Mouse (Mus musculus): ENCODE results near the gene Kcnh4.

DNA sequence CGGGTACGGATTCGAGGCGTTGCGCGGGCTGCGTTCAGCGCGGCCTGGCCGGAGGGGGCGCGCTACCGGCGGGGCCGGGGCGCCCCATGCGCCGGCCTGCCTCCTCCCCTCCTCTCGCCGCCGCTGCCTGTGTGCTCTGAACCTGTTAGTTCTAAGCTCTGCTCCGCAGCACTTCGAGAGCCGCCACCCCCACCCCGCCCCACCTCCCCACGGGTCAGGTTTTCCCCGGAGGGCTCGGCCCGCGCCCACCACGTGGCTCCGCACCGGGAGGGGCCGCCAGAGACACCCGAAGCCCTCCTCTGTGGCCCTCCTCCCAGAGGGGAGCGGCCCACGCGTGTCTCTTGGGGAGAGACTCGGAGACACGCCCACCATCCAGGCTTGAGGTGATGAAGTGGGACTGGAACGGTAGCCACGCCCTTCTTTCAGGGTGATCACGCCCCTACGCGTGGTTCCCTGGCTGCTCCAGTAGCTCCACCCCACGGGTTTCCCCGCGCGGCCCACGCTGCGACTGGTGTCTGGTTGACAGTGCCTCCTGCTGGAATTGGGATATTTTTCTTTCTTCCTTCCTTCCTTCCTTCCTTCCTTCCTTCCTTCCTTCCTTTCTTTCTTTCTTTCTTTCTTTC, at the start of gene Kcnh4:
- TF ChIP-seq ZNF384 (IDR thresholded peaks at IDR 0.05; ENCODE audit: low read depth, low read length) (no peak), CHD2 (IDR thresholded peaks at IDR 0.05; ENCODE audit: low read depth, low read length) (no peak), HCFC1 (IDR thresholded peaks at IDR 0.05; ENCODE audit: borderline replicate concordance, insufficient read depth, low read length) (no peak), MAFK (IDR thresholded peaks at IDR 0.05; ENCODE audit: insufficient read depth, low read depth, low read length) (no peak), ZC3H11A (IDR thresholded peaks at IDR 0.05; ENCODE audit: borderline replicate concordance, low read depth, low read length) (no peak)

All from ES-E14 (cell line).